Mouse (Mus musculus): ENCODE measurements around the gene Limk2.

Gene Limk2

DNA sequence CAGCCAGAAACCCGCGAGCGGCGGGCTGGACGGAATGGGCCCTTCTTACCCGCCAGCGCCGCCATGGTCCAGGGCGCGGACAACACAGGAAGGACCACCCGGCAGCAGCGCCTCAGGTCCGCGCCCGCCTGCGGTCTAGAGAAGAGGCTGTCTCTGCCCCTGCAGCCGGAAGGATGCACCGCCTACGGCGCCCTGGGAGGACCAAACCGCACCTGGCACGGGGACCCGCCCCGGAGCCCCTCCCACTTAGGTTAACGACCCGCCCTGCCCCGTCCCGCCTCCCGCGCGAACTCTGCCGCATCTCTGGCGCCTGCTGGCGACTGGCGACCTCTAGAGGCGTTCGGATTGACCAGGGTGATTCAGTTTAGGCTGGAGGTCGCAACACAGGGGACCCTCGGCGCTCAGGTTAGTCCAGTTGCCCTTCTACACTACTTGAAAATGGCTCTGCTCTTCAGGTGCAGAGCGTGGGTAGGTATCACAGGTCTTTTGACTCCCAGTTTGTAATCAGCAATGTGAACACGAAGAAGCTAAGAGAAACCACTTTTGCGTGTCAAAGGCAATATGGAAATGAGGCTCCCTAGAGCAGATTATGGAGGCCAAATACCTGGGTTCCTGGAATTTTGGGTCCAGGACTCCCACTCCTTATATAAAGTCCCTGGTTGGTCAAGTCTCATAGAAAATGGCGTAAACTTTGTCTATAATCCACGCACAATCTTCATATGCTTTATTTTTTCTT lies at the start of gene Limk2:
TSS of gene Limk2 (minus strand) at position 193 of the 736 bp plus-strand sequence.
- DNase-seq: peak; percentile 98

DNA sequence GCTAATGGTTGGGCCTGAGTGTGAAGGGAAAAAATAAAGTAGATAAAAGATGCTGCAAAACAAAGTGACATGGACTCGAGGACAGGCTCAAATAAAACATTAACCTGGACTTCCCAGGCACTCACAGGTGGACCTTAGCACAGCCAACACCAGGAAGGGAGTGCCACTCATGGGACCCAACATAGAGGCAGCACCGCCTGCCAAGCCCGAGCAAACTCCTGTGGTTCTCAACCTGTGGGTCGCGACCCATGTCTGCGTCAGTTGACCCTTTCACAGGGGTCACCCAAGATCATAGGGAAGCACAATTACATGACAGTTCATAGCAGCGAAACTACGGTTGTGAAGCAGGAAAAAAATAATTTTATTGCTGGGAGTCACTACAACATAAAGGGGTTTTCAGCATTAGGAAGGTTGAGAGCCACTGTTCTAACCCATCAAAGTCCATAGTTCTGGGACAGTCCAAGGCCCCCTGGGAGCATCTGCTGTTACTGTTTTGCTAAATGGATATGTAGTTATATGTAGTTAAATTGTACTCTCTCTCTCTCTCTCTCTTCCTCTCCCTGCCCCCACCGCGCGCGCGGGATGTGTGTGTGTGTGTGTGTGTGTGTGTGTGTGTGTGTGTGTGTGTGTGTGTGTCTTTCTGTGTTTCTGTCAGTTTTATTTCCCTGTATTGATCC lies 49.6 kb upstream of the Limk2 start:
- no peak for DNase-seq

DNA sequence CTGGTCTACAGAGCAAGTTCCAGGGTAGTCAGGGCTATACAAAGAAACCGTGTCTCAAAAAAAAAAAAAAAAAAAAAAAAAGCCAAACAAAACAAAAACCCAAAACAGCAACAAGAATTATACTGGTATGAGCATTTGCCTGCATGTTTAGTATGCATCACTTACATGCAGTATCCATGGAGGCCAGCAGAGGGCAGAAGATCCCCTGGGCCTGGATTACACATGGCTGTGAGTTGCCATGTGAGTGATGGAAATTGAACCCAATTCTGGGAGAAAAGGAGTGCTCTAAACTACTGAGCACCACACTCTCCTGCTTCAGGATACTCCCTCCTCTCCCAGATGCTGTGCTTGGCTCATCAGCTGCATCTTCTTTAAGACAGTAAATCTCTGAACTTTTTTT lies 47.4 kb upstream of the Limk2 start:
- DNase-seq: peak; percentile 77

DNA sequence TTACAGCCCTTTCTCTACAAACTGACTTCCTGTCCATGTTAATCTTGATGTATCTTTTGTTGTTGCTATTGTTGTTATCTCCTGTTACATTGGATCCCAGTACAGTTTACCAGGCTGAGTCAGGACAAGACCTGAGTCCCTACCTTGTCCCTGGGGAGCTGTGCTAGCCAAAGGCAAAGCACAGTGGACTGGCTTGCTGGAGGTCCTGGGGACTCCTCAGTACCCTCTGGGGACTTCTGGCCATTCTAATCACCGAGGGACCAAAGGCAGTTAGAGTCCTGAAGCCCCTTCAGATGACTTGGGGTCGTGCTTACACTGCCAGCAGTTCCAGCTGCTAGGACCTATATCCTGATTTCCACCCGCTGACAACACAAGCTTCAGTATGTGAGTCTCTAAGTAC lies 45.5 kb upstream of the Limk2 start:
- no peak for DNase-seq

DNA sequence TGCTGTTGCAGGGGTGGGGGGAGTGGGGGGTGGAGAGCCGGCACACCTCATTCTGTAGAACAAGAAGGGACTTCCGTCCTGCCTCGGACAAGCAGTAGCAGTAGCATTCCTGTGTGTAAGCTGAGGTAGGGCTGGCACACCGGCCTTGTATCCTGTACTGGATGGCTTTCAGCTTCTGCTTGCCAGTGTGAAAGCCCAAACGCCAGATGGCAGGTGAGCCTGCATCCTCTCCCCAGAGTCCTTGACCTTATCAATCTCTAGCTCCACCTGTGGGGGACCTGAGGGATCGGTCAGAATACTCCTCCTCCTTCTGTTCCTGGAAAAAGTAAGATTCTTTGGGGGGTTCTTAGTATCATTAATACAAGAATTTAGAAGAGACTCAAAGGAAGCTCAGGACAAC lies 44.5 kb upstream of the Limk2 start:
- DNase-seq: peak; percentile 41

DNA sequence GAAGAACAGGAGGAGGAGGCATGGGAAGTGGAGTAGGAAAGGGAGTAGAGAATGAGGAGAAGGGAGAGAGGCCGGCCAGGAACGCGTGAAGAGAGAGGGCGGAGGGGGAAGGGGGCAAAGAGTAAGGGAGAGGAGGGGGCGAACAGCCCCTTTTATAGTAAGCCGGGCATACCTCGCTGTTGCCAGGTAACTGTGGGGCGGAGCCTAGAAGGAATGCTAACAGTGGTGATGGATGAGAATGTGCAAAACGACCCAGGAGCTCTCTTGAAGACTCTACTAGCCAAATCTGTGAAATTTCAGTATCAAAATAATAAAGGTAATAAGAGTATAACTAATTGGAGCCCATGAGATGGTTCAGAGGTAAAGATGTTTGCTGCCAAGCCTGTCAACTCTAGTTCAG lies 43.8 kb upstream of the Limk2 start:
- peak; percentile 41 for DNase-seq

DNA sequence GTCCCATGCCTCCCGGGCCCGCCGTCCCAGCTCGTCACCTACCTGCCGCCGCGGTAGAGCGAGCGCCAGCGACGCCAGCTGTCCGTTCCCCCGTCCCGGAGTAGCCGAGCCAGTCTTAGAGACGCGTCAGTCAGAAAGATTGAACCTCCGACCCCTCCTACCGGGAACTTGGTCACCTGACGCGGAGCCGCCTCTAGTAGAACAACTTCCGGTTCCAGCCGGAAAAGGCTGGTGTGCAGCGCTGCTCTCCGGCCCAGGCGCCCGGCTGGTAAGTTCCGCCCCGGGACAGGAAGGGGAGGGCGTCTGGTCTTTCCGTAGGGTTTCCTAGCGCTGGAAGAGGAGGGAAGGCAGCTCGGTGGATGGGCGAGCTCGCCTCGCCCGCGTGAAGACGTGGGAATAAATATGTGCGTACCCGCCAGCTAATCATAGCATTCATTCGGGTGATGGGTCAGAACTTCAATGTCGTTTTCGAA lies 43.2 kb upstream of the Limk2 start, which contains the start of gene Rnf185:
TSS of gene Rnf185 (minus strand) at position 197 of the 473 bp plus-strand sequence.
- peak; percentile 93 for DNase-seq

DNA sequence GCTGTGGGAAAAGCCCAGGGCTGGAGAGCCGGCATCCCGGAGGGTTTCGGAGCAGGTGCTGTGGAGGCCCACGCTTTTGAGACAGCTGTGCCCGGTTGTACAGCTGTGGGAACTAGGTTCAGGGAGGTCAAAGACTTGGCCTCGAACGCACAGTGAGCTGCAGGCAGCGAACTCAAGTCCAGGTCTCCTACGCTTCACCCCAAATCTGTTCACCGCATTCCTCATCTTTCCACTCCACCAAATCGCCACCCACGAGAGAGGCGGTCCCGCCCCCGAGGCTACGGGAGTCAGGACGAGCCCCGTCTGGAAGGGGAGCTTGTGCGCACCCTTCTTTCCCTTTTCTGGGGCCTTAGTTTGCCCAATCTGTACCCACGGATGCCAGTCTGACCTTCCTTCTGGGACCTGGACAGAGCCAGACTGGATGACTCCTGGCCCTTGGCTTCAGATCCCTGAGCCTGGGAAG lies 42.7 kb upstream of the Limk2 start:
- DNase-seq: no peak

DNA sequence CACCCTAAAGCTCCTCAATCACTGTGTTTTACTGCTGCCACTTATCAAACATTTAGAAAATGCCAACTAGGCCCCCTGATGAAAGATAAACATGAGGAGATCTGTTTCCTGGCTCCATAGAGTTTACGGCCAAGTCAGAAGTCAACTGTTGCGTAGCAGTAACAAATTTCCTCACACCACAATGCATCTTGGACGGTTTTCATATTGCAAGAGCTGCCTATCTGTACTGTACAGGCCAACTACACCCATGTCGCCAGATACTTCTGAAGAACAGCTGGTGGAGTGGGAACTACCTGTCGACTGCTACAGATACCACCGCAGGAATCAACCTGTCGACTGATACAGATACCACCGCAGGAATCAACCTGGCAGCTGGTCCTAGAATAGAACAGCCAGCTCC lies 35.9 kb upstream of the Limk2 start:
- DNase-seq: no peak

DNA sequence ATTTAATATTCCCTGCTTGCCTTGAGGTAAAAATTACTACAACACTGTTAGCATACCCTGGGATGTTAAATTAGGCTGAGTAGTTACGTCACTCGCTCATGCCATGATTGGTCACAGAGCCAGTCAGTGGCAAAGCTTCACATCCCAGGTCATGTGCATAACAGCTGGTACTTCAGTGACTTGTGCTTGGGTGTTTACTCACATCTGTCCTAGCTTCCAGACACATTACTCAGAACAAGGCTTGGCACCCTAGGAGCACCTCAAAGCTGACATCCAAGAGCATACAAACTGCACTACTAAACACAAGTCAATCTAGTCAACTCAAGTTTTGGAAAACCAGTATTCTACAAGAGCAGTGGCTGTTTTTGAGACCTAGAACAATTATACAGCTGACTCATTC lies 34.1 kb upstream of the Limk2 start:
- no peak for DNase-seq

DNA sequence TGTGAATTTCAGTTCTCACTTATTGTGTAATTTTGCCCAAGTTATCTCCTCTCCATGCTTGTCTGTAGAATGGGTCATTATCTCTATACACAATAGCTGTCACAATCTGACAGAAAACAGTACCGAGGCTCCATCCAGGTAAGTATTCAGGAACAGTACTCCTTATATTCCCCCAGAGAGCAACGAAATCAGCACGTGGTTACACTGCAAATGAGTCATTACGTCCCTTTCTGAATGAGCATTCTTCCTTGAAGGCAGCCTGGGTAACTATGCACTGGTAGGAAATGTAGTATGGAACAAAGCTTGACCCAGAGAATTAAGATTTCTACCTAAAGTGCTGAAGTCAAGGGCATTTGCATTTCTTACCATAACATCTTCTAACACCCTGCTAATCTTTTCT lies 33.7 kb upstream of the Limk2 start:
- DNase-seq: no peak

DNA sequence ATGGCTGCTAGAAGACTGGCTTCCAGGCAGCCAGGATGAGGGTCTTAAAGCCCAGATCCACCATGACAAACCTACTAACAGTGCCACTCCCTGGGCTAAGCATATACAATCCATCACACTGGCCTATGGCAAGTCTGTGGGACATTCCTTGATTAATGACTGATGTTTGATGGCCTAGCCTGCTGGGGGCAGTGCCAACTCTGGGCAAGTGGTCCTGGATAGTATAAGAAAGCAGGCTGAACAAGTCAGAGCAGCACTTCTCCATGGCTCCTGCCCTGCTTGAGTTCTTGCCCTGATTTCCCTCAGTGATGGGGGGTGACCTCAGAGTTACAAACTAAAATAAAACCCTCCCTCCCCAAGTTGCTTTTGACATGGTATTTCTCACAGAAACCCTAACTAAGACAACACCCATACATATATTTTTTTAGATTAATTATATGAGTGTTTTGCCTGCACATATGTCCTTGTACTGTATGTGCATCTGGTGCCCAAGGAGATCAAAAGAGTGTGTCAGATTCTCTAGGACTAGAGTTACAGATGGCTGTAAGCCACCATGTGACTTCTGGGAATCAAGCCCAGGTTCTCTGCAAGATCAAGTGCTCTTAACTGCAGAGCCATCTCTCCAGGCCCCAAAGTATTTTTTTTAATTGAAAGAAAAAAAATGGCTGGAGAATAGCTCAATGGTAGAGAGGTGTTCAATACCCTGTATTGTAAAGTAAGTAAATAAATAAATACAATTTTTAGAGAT lies 32.9 kb upstream of the Limk2 start:
- DNase-seq: no peak

DNA sequence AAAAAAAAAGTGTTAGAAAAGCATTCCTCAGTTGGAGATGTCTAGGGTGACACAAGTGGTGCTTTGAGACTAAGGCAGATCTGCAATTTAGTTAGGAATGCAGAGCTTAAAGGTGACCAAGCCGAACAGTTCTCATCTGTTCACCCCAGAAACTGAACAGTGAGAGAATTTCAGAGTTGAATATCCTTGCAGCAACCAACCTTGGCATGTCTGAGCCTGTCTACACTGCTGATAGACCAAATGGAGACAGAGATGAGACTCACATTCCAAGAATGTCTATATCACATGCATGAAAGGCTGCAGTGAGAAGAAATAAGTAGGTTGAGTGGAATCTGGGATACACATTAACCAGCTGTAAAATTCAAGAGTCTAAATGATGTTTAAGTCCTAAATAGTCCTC lies 28.6 kb upstream of the Limk2 start:
- DNase-seq: no peak

DNA sequence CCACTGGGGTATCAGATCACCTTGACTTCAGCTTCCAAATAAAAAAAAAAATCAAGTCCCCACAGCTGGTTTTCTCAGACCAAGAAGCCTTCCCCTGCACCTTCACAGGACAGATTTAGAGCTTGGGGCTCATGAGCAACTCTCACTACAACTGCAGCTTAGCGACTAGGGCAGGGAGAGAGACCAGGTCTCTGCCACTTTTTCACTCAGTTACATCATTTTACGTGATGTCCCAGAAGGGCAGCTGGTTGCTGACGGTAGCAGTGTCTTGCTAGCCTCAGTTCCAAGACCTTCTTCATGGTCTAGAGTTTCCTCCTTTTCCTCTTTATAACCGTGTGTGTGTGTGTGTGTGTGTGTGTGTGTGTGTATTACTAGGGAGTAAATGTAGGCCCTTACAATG lies 24.8 kb upstream of the Limk2 start:
- DNase-seq: no peak

DNA sequence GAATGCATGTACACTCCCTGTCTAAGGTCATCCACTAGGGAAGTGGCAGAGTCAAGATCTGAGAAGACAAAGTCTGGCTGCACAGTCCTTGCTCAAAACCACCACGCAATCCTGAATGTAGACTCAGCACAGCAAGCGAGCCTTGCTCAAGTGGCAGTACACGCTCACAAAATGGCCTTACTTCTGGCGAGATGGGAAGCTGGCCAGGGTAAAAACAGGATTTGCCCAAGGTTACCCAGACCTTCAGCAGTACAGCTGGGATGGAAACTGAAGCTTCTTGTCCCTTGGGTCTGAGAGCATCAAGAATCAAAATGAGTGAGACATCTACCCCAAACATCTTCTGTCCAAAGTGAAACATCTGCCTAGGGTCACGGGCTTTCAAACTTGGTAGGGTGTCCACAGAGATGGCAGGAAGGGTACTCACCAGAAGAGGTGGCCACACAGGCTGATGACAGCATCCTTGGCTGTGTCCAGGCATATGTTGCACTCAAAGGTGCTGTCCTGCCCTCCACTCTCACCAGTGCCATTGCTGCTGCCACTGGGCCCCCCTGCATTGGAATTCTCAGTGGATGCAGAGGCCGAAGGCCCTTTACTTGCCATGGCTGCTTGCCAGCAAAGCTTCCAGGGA lies 23.1 kb upstream of the Limk2 start:
- no peak for DNase-seq

DNA sequence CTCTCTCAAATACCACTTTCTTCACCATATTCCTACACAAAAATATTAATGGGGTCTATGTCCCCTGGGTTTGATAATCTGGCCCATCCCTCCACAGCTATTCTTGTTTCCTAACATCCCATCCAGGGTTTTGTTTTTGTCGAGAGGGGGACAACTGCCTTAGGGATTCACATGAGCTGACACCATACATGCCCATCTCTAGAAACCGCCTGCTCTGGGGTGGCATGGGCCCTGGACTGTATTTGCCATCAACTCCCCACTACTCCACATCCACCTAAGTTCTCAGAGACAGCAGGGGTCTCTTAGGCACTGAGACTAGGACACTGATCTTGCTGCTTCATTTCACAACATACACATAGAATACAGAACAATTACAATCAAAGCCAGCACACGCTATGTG lies 22.5 kb upstream of the Limk2 start:
- DNase-seq: no peak

DNA sequence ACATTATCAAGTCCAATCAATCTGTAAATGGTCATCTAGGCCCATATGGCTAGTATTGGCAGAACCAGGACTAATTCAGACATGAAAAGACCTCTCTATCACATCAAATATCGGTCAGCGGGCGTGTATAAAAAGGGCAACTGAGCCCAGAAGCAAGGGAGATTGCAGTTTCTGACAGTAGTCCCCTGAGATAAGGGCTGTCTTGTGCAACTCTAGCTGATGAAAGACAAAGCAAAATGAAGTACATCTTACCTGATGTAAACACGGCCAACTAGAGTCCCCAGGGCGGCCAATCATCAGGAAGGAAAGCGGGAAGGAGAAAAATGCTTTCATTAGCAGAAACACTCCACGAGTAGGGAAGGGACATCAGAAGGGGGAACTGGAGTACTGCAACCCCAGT lies 19.6 kb upstream of the Limk2 start:
- DNase-seq: no peak

DNA sequence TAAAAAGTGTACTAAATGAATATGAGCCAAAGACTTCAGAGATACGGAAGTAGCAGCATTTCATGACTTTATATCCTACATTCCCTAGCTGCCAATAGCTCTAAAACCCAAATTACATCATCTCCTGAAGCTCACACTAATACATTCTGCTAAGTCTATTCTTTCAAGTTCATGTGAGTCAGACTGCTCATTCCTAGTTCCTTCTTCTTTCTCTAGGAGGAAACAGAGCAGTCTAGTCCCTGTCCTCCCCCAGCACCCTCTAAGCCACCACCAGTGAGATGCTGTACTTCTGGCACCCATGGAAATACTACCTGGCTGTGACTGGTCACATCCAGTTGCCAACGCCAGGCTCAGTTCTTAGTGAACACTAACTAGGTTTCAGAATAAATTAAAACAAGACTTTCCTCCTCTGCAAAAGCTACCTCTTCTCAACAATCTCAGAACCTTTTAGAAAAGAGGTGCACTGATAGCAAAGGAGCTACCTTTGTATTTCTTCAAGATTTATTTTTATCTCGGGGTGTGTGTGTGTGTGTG lies 18.8 kb upstream of the Limk2 start:
- no peak for DNase-seq

DNA sequence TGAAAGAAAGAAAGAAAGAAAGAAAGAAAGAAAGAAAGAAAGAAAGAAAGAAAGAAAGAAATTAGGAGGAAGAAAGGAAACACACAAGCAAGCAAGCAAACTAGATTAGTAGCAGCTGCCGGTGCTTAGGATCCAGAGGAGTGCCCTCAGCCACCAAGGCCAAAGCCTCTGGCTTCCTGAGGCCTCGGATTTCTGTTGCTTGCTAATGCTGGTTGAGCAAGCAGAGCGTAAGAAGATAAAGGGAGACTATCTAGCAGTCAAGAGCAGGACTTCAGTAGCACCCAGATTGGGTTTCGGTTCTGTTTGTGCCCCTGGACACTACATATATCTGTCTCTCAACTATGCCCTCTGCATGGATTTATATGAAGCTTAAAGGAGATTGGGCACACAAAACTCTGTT lies 13.3 kb upstream of the Limk2 start:
- DNase-seq: no peak

DNA sequence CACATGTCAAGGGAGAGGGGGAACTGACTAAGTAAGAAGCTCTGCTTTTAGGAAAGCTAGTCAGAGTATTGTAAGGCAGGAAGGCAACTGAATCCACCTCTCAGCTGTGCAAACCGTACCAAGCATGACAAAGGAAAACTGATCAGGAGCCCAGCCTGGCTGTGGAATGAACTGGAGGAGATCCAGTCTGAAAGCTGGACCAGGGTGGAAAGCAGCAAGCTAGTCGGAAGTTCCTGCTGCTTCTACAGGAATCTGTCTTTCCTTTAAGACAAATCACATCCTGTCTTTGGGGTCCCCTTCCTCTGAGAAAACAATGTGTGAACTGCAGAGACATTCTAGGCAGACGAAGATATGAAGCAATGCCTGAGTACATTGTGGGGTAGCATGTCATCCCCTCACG lies 9.8 kb upstream of the Limk2 start:
- no peak for DNase-seq

DNA sequence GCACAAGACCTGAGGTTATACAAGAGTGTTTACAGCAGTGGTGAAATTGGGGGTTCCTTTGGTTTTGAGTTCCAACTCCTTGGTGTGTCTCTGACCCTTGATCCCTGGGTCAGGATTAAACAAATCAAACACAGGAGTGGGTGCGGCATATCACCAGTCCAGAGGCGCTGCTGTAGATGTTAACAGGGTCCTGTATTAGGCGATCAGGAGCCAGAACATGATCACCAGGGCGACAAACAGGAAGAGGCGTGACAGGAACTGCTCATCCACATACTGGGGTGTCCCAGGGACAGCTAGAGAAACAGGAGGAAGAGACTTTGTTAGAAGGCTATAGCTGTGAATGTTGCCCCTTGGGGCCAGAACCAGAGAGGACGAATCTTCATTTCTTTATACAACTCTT lies 8.8 kb upstream of the Limk2 start:
- DNase-seq: no peak

DNA sequence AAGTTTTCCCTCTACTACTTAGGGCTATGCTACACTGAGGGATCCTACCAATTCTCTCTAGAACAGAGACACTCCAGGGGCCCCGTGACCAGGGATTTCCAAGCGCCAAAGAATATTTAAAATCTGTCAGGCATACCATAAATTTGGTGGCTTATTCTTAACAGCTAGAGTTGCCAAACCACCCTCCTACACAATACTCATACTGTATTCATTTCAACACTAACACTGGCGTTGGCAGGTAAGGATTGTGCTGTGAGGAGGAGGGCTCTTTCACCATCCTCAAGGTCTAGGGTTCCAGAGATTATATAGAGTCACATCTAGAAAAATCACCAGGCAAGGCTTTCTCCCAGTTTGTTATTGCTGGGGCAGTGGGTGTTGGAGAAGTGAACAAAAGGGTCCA lies 7.4 kb upstream of the Limk2 start:
- no peak for DNase-seq

DNA sequence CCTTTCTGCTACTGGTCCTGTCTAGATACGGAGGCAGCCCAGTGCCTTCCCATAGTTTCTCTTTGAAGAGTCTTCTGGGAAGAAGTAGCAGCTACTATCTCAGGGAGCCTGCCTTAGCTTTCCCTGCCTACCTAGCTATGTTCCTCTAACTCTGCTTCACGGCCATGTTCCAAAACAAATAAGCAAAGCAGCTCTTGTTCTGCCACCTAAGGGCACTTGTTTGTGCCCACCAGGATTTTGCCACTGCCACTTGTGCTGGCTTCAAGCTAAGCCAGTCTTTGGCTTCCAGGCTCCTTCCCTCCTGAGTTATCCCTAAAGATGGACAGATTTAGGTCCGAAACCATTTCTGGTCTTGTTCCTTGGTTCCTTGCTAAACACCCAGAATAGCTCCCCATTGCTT lies 3.1 kb upstream of the Limk2 start:
- DNase-seq: no peak
